Mouse (Mus musculus): ENCODE data around the gene Ost4. TPM values are rescaled to one million over a fixed set of nuclear protein-coding genes. Genes with fewer than 3 reads are reported as not detected.

Gene Ost4
- 327 TPM for polyA plus RNA-seq (2017; shearing (Covaris generic))

GRCm38 (mm10) chr5:30907413-30908059, at the start of gene Ost4:
TSS of gene Ost4 (minus strand) at chr5:30907788.

GRCm38 (mm10) chr5:30944956-30945781, 37.6 kb upstream of the Ost4 start, which contains the start of gene Cgref1:
TSS of gene Cgref1 (minus strand) at chr5:30945591.

GRCm38 (mm10) chr5:30921256-30922033, 13.9 kb upstream of the Ost4 start, which contains the start of gene Khk:
TSS of gene Khk (plus strand) at chr5:30921431.

GRCm38 (mm10) chr5:30913060-30913841, 5.7 kb upstream of the Ost4 start, which contains the start of gene Emilin1:
TSS of gene Emilin1 (plus strand) at chr5:30913402.

GRCm38 (mm10) chr5:30888337-30889087, 19.1 kb downstream of the Ost4 start, which contains the start of gene Agbl5:
TSS of gene Agbl5 (plus strand) at chr5:30888694.

GRCm38 (mm10) chr5:30867712-30868111, 39.9 kb downstream of the Ost4 start, which contains the start of gene Tmem214:
TSS of gene Tmem214 (plus strand) at chr5:30868012.

Other genes starting within 250 kb of the Ost4 start
- gene Cenpa, start 241.0 kb downstream of the Ost4 start, polyA plus RNA-seq (2017; shearing (Covaris generic)): 155 TPM
- gene Dpysl5, start 196.2 kb downstream of the Ost4 start, polyA plus RNA-seq (2017; shearing (Covaris generic)): 0.49 TPM
- 12.2 TPM for gene Mapre3, start 93.1 kb downstream of the Ost4 start, polyA plus RNA-seq (2017; shearing (Covaris generic))
- gene Tmem214, start 39.8 kb downstream of the Ost4 start, polyA plus RNA-seq (2017; shearing (Covaris generic)): 42.7 TPM
- 7.4 TPM for gene Agbl5, start 19.1 kb downstream of the Ost4 start, polyA plus RNA-seq (2017; shearing (Covaris generic))
- 0.84 TPM for gene Emilin1, start 5.6 kb upstream of the Ost4 start, polyA plus RNA-seq (2017; shearing (Covaris generic))
- gene Khk, start 13.6 kb upstream of the Ost4 start, polyA plus RNA-seq (2017; shearing (Covaris generic)): 12.2 TPM
- not detected for gene Cgref1, start 37.8 kb upstream of the Ost4 start, polyA plus RNA-seq (2017; shearing (Covaris generic))
- 193 TPM for gene Preb, start 52.6 kb upstream of the Ost4 start, polyA plus RNA-seq (2017; shearing (Covaris generic))
- gene Tcf23, start 60.9 kb upstream of the Ost4 start, polyA plus RNA-seq (2017; shearing (Covaris generic)): 0.18 TPM
- 54.6 TPM for gene Atraid, start 140.5 kb upstream of the Ost4 start, polyA plus RNA-seq (2017; shearing (Covaris generic))
- 5.9 TPM for gene Slc5a6, start 141.1 kb upstream of the Ost4 start, polyA plus RNA-seq (2017; shearing (Covaris generic))
- 19.3 TPM for gene Cad, start 147.0 kb upstream of the Ost4 start, polyA plus RNA-seq (2017; shearing (Covaris generic))
- not detected for gene Dnajc5g, start 198.5 kb upstream of the Ost4 start, polyA plus RNA-seq (2017; shearing (Covaris generic))
- gene Slc30a3, start 200.4 kb upstream of the Ost4 start, polyA plus RNA-seq (2017; shearing (Covaris generic)): 0.22 TPM
- gene Trim54, start 208.9 kb upstream of the Ost4 start, polyA plus RNA-seq (2017; shearing (Covaris generic)): not detected
- gene Ucn, start 231.0 kb upstream of the Ost4 start, polyA plus RNA-seq (2017; shearing (Covaris generic)): not detected
- 22.2 TPM for gene Mpv17, start 246.5 kb upstream of the Ost4 start, polyA plus RNA-seq (2017; shearing (Covaris generic))